Mouse (Mus musculus): Measurements from ENCODE around the gene Ankzf1. TPM values are rescaled to one million over a fixed set of nuclear protein-coding genes. Genes with fewer than 3 reads are reported as not detected.

The Ankzf1 gene
- polyA plus RNA-seq, 1 experiment from 2014 or later: 26.9 TPM

DNA sequence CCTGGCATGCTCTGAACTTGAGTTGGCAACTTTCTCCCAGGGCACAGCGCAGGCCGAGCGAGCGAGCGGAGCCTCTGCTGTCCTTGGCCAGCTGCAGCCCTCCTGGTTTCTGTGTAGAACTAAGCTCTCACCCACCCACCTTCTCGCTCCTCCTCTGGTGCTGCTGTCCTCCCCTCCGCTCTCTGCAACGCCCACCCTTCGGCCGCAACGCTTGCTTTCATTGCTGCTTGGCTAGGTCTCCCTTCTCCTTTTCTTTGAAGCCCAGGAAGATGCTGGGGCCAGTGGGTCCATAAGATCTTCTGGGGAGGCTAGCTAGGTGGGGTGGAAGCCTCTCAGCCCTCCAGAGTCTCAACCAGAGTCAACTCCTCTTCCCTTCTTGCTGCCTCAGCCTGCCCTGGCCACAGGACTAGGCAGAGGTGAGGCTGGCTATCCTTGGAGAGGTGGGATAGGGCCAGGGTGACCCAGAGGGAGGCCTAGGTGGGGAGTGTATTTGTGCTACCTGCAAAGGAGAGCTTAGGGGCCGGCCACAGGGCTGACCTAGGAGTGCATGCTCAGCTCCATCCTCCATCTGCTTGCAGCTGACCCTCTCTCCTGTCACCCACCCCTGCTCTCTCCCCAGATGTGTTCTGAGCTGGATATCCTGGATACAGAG lies 52.4 kb downstream of the Ankzf1 start:
- H3K4me3 ChIP-seq (ENCODE audit: low read length): no peak overlapping the region
- ATAC-seq: peak; percentile 26
- WGBS: 88% methylated on average over 12 of the region's 12 CpGs
- H3K9me3 ChIP-seq (ENCODE audit: control insufficient read depth, low read length): no peaks in the 10 kb centered on the region
- H3K4me1 ChIP-seq (ENCODE audit: control insufficient read depth, insufficient read depth, low read depth, low read length): no peaks in the 10 kb centered on the region
- no peak overlapping the region; the same call in 1 of the 2 replicates for H3K9ac ChIP-seq (ENCODE audit: low read depth, low read length)
- no peak overlapping the region for H3K27ac ChIP-seq (ENCODE audit: low read depth, low read length)
- no peaks in the 10 kb centered on the region for H3K27me3 ChIP-seq (replicated peaks; ENCODE audit: control insufficient read depth, insufficient read depth, low read length)
- no peak overlapping the region for H3K4me2 ChIP-seq (ENCODE audit: low read length)
- peaks cover 19% of the 10 kb centered on the region for H3K36me3 ChIP-seq (ENCODE audit: control insufficient read depth, insufficient read depth, low read length)

DNA sequence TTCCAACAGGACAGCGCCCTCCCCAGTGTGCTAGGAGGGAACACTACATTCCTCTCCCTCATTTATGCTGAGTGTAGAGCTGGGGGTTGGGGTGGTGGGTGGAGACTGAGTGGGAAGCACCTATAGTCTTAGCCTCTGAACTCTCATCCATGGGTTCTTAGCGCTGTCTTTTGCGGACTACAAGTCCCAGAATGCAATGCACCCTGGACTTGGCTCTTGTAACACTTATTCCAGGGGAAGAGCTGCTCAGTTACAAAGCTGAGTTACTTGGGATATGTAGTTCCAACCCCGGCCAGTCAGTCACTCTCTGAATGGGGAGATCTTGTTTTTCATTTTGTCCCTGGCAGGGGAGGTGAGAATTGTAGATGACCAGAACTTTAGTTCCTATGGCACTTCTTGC lies 52.9 kb downstream of the Ankzf1 start:
- no peak overlapping the region for H3K4me2 ChIP-seq (ENCODE audit: low read length)
- no peaks in the 10 kb centered on the region for H3K27me3 ChIP-seq (replicated peaks; ENCODE audit: control insufficient read depth, insufficient read depth, low read length)
- H3K4me1 ChIP-seq (ENCODE audit: control insufficient read depth, insufficient read depth, low read depth, low read length): no peaks in the 10 kb centered on the region
- H3K9ac ChIP-seq (ENCODE audit: low read depth, low read length): no peak overlapping the region; the same call in 1 of the 2 replicates
- no peaks in the 10 kb centered on the region for H3K9me3 ChIP-seq (ENCODE audit: control insufficient read depth, low read length)
- H3K4me3 ChIP-seq (ENCODE audit: low read length): no peak overlapping the region
- H3K36me3 ChIP-seq (ENCODE audit: control insufficient read depth, insufficient read depth, low read length): peaks cover 14% of the 10 kb centered on the region
- H3K27ac ChIP-seq (ENCODE audit: low read depth, low read length): no peak overlapping the region
- ATAC-seq: peak; percentile 72
- 16% methylated on average over 4 of the region's 4 CpGs for WGBS

DNA sequence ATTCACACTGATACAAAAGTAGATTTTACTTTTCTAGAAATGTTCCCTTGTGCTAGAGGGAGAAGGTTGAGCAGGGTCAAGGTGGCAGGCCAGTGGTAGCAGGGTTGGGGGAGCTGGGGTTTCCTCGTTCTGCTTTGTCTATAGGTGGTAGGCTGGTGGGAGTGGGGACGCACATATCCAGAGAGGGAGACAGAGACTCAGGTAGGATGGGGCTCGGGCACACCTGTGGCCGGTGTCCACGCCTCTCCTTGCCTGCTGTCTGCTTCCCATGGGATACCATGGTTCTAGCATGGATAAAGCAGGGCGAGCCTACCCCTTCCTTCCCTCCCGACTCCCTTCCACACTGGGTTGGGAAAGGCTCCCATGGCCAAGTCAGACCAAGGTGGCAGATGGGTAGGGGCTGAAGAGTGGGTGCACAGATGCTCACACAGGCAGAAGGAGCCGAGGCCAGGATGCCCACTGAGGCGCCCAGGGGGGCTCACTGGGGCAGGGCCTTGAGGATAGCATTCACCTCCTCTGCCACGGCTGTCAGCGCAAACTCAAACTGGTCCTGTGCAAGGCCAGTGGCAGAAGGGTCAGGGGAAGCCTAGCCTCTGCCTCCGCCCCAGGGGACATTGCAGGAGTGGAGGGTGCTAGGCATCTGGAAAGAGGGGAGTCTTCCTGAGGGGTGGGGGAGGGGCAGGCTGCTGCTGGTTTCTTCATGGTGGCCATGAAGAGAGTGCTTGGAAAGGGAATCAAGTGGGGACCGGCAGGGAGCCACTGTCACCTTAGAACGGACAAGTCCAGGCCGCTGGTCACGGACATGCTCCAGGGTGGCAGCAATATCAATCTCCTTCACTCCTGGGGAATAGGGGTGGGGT lies 55.4 kb downstream of the Ankzf1 start:
- H3K4me3 ChIP-seq (ENCODE audit: low read length): no peak overlapping the region
- no peak overlapping the region for H3K27ac ChIP-seq (ENCODE audit: low read depth, low read length)
- H3K9ac ChIP-seq (ENCODE audit: low read depth, low read length): peak overlapping the region; percentile 3; the same call in 1 of the 2 replicates
- H3K4me1 ChIP-seq (ENCODE audit: control insufficient read depth, insufficient read depth, low read depth, low read length): no peaks in the 10 kb centered on the region; the same call in none of the 2 replicates
- no peak overlapping the region for H3K4me2 ChIP-seq (ENCODE audit: low read length)
- peaks cover 6% of the 10 kb centered on the region for H3K36me3 ChIP-seq (ENCODE audit: control insufficient read depth, insufficient read depth, low read length)
- ATAC-seq: no peak
- WGBS: 80% methylated on average over 16 of the region's 16 CpGs
- no peaks in the 10 kb centered on the region for H3K27me3 ChIP-seq (replicated peaks; ENCODE audit: control insufficient read depth, insufficient read depth, low read length)
- no peaks in the 10 kb centered on the region for H3K9me3 ChIP-seq (ENCODE audit: control insufficient read depth, low read length)

DNA sequence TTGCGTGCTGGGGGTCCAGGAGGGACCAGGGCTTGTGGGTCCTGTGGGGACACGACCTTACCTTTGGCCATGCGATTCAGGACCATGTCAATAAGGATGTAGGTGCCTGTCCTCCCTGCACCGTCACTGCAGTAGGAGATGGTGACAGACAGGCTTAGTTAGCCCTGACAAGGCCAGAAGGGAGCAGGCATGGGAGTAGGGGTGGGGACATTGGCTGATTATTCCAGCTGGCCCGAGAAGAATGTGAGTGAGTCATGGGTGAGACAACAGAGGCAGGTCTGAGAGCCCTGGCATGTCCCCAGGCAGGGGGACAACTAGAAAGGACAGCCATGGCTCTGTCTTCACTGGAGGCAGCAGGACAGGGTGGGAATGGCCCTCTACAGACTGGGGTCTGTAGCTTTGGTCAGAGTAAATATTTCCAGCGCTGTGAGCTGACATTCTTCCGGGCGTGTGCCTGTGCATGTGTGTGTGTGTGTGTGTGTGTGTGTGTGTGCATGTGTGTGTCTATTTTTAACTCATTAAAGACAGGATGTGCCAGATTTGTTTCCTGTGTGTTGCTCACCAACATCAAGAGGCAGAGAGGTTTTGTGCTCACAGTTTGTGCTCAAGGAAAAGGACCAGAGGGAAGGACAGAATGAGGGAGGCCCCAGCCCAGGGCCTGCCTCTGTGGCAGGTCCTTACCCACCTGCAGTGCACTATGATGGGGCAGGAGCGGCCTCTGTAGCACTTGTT lies 56.3 kb downstream of the Ankzf1 start:
- H3K36me3 ChIP-seq (ENCODE audit: control insufficient read depth, insufficient read depth, low read length): peaks cover 6% of the 10 kb centered on the region
- H3K4me3 ChIP-seq (ENCODE audit: low read length): no peak overlapping the region
- no peak overlapping the region for H3K4me2 ChIP-seq (ENCODE audit: low read length)
- H3K9ac ChIP-seq (ENCODE audit: low read depth, low read length): no peak overlapping the region
- ATAC-seq: no peak
- H3K27me3 ChIP-seq (replicated peaks; ENCODE audit: control insufficient read depth, insufficient read depth, low read length): no peaks in the 10 kb centered on the region
- no peak overlapping the region for H3K27ac ChIP-seq (ENCODE audit: low read depth, low read length)
- H3K4me1 ChIP-seq (ENCODE audit: control insufficient read depth, insufficient read depth, low read depth, low read length): no peaks in the 10 kb centered on the region; the same call in none of the 2 replicates
- WGBS: 53% methylated on average over 9 of the region's 9 CpGs
- H3K9me3 ChIP-seq (ENCODE audit: control insufficient read depth, low read length): no peaks in the 10 kb centered on the region

Small RNA genes lying within 50 kb of the gene (microRNA-seq; reads per million reads assigned to microRNA genes)
- gene Gm27943: not detected

Other genes with a start within 250 kb of the Ankzf1 start
- 0.25 and 0.30 TPM in 2 replicates for gene Ihh, start 240.5 kb upstream of the Ankzf1 start, polyA plus RNA-seq (2015; fragmentation: Nextera tagmentation; extraction: Ambion mirVana)
- gene Nhej1, start 67.0 kb upstream of the Ankzf1 start, polyA plus RNA-seq (2015; fragmentation: Nextera tagmentation; extraction: Ambion mirVana): 6.6 and 7.2 TPM in 2 replicates
- not detected in 2 replicates for gene Slc23a3, start 58.3 kb upstream of the Ankzf1 start, polyA plus RNA-seq (2015; fragmentation: Nextera tagmentation; extraction: Ambion mirVana)
- gene Cnppd1, start 49.4 kb upstream of the Ankzf1 start, polyA plus RNA-seq (2015; fragmentation: Nextera tagmentation; extraction: Ambion mirVana): 42.3 and 51.7 TPM in 2 replicates
- gene Retreg2, start 49.4 kb upstream of the Ankzf1 start, polyA plus RNA-seq (2015; fragmentation: Nextera tagmentation; extraction: Ambion mirVana): 139 and 144 TPM in 2 replicates
- gene Zfand2b, start 23.5 kb upstream of the Ankzf1 start, polyA plus RNA-seq (2015; fragmentation: Nextera tagmentation; extraction: Ambion mirVana): 39.9 and 43.4 TPM in 2 replicates
- gene Abcb6, start 11.8 kb upstream of the Ankzf1 start, polyA plus RNA-seq (2015; fragmentation: Nextera tagmentation; extraction: Ambion mirVana): 53.9 and 57.6 TPM in 2 replicates
- 62.1 and 70.5 TPM in 2 replicates for gene Atg9a, start within 50 bp of the Ankzf1 start, polyA plus RNA-seq (2015; fragmentation: Nextera tagmentation; extraction: Ambion mirVana)
- 20.1 and 21.1 TPM in 2 replicates for gene Glb1l, start 18.7 kb downstream of the Ankzf1 start, polyA plus RNA-seq (2015; fragmentation: Nextera tagmentation; extraction: Ambion mirVana)
- 144 and 145 TPM in 2 replicates for gene Stk16, start 18.7 kb downstream of the Ankzf1 start, polyA plus RNA-seq (2015; fragmentation: Nextera tagmentation; extraction: Ambion mirVana)
- 45.5 and 74.1 TPM in 2 replicates for gene Tuba4a, start 27.7 kb downstream of the Ankzf1 start, polyA plus RNA-seq (2015; fragmentation: Nextera tagmentation; extraction: Ambion mirVana)
- 0.26 TPM in 1 of 2 replicates, not detected in the other for gene A630095N17Rik, start 40.0 kb downstream of the Ankzf1 start, polyA plus RNA-seq (2015; fragmentation: Nextera tagmentation; extraction: Ambion mirVana)
- 86.3 and 98.0 TPM in 2 replicates for gene Dnajb2, start 44.3 kb downstream of the Ankzf1 start, polyA plus RNA-seq (2015; fragmentation: Nextera tagmentation; extraction: Ambion mirVana)
- gene Ptprn, start 72.4 kb downstream of the Ankzf1 start, polyA plus RNA-seq (2015; fragmentation: Nextera tagmentation; extraction: Ambion mirVana): 36.9 and 40.6 TPM in 2 replicates
- 251 and 327 TPM in 2 replicates for gene Resp18, start 86.3 kb downstream of the Ankzf1 start, polyA plus RNA-seq (2015; fragmentation: Nextera tagmentation; extraction: Ambion mirVana)
- gene Dnpep, start 125.8 kb downstream of the Ankzf1 start, polyA plus RNA-seq (2015; fragmentation: Nextera tagmentation; extraction: Ambion mirVana): 149 and 150 TPM in 2 replicates
- gene Des, start 168.2 kb downstream of the Ankzf1 start, polyA plus RNA-seq (2015; fragmentation: Nextera tagmentation; extraction: Ambion mirVana): 1.7 and 10.9 TPM in 2 replicates
- 20.3 and 20.4 TPM in 2 replicates for gene Speg, start 183.1 kb downstream of the Ankzf1 start, polyA plus RNA-seq (2015; fragmentation: Nextera tagmentation; extraction: Ambion mirVana)
- gene Gmppa, start 243.8 kb downstream of the Ankzf1 start, polyA plus RNA-seq (2015; fragmentation: Nextera tagmentation; extraction: Ambion mirVana): 77.8 and 78.4 TPM in 2 replicates

All from hindbrain, embryonic 16.5 days (tissue).